Mouse (Mus musculus) stomach, postnatal 0 days (tissue): ENCODE results near the gene Lrrc10. TPM values are rescaled to one million over a fixed set of nuclear protein-coding genes. Genes with fewer than 3 reads are reported as not detected.

ENCODE experiments used
- ATAC-seq: fragments of 200-750 bp; cut with Nextera tagmentation; 2 replicates; pipeline ENCODE4 v1.8.0; 2017; ENCODE audit not compliant: low FRiP score, low TSS enrichment
- DNase-seq: peaks from one replicate; pipeline ENCODE4 v3.0.0-alpha.2; 2016; ENCODE audit warnings: low spot score
- H3K27ac ChIP-seq: fragments of 300-500 bp; sonication (generic); replicated peaks from 2 replicates; pipeline ENCODE4 v1.5.1; 2014; ENCODE audit warnings: mild to moderate bottlenecking, control low read depth
- H3K27me3 ChIP-seq: fragments of 300-500 bp; sonication (generic); 2 replicates; pipeline ENCODE4 v1.6.1; 2014; ENCODE audit warnings: low read length; ENCODE audit not compliant: control insufficient read depth, insufficient read depth
- H3K36me3 ChIP-seq: fragments of 300-500 bp; sonication (generic); 2 replicates; pipeline ENCODE4 v1.6.1; 2014; ENCODE audit warnings: low read length, mixed read lengths; ENCODE audit not compliant: control insufficient read depth, insufficient read depth
- H3K4me1 ChIP-seq: fragments of 300-500 bp; sonication (generic); replicated peaks from 2 replicates; pipeline ENCODE4 v1.6.1; 2014; ENCODE audit warnings: antibody characterized with exemption; ENCODE audit not compliant: control insufficient read depth, insufficient read depth
- H3K4me2 ChIP-seq: fragments of 300-500 bp; sonication (generic); replicated peaks from 2 replicates; pipeline ENCODE4 v1.6.1; 2014; ENCODE audit warnings: low read depth, mild to moderate bottlenecking, control low read depth, moderate library complexity
- H3K4me3 ChIP-seq: fragments of 300-500 bp; sonication (generic); 2 replicates; pipeline ENCODE4 v1.5.1; 2014; ENCODE audit warnings: low read depth, low read length, control low read depth
- H3K9ac ChIP-seq: fragments of 300-500 bp; sonication (generic); 2 replicates; pipeline ENCODE4 v1.6.1; 2014; ENCODE audit warnings: mild to moderate bottlenecking, low read length, control low read depth, mixed read lengths
- H3K9me3 ChIP-seq: fragments of 300-500 bp; sonication (generic); 2 replicates; pipeline ENCODE4 v1.6.1; 2016; ENCODE audit warnings: low read length; ENCODE audit not compliant: control insufficient read depth
- CTCF ChIP-seq: IDR thresholded peaks from 2 replicates; pipeline ENCODE4 v1.5.1; 2016; ENCODE audit warnings: antibody characterized with exemption, low read depth, mild to moderate bottlenecking, moderate library complexity
- EP300 ChIP-seq: optimal IDR thresholded peaks from 2 replicates; pipeline ENCODE3; 2016; ENCODE audit warnings: antibody characterized with exemption
- WGBS: fragments of 180-500 bp; shearing (Covaris S2); extraction: QIAGEN DNeasy Blood & Tissue Kit; methylation state at CpG from one replicate; pipeline ENCODE4 v1.1.7; 2014; 5-methylcytosine and 5-hydroxymethylcytosine counted together
- polyA plus RNA-seq: library from polyadenylated mRNA; unstranded; fragments of >200 nt; fragmentation: Nextera tagmentation; extraction: Ambion mirVana; gene quantifications from 2 replicates; pipeline ENCODE4 v1.2.1, GENCODE M21; 2015

Gene Lrrc10
- polyA plus RNA-seq, 1 experiment from 2014 or later, result not detected

GRCm38 (mm10) chr10:117094504-117095329 is 49.6 kb downstream of the Lrrc10 start:
- H3K4me2 ChIP-seq, result no peak overlapping the region
- WGBS, result 31% methylated on average over 15 of the region's 15 CpGs
- H3K9me3 ChIP-seq, result no peaks in the 10 kb centered on the region
- no peaks in the 10 kb centered on the region for H3K36me3 ChIP-seq
- TF ChIP-seq CTCF, result no peak
- TF ChIP-seq EP300, result no peak
- no peak overlapping the region for H3K9ac ChIP-seq
- H3K4me1 ChIP-seq, result peaks cover 2% of the 10 kb centered on the region; the same call in 1 of the 2 replicates
- 0 out of 2 replicates have a peak overlapping the region, but pooled peaks have one; percentile 25 for H3K27ac ChIP-seq
- no peaks in the 10 kb centered on the region for H3K27me3 ChIP-seq
- peak; percentile 30 for DNase-seq
- ATAC-seq, result peak; percentile 80
- H3K4me3 ChIP-seq, result no peak overlapping the region

GRCm38 (mm10) chr10:117096096-117096495 is 51.0 kb downstream of the Lrrc10 start:
- WGBS, result 87% methylated on average over 6 of the region's 6 CpGs
- Histone ChIP-seq H3K9me3 (no peaks in the 10 kb centered on the region), H3K36me3 (no peaks in the 10 kb centered on the region), H3K9ac (no peak overlapping the region), H3K4me3 (no peak overlapping the region), H3K27me3 (no peaks in the 10 kb centered on the region), H3K27ac (no peak overlapping the region), H3K4me2 (no peak overlapping the region), H3K4me1 (peaks cover 2% of the 10 kb centered on the region; the same call in 1 of the 2 replicates)
- no peak for TF ChIP-seq CTCF
- no peak for TF ChIP-seq EP300
- ATAC-seq, result no peak
- no peak for DNase-seq

Other genes with a start within 250 kb of the Lrrc10 start
- gene Myrfl, start 148.4 kb upstream of the Lrrc10 start, polyA plus RNA-seq, result 0.02 TPM in 1 of 2 replicates, not detected in the other
- 13.5 and 14.4 TPM in 2 replicates for gene Rab3ip, start 94.6 kb upstream of the Lrrc10 start, polyA plus RNA-seq
- gene Gm10271, start 72.7 kb upstream of the Lrrc10 start, polyA plus RNA-seq, result not detected in 2 replicates
- gene Best3, start 59.0 kb upstream of the Lrrc10 start, polyA plus RNA-seq, result 0.08 and 0.10 TPM in 2 replicates
- gene Cct2, start 18.5 kb downstream of the Lrrc10 start, polyA plus RNA-seq, result 119 and 122 TPM in 2 replicates
- 11.6 and 11.9 TPM in 2 replicates for gene Frs2, start 103.2 kb downstream of the Lrrc10 start, polyA plus RNA-seq
- gene Yeats4, start 179.2 kb downstream of the Lrrc10 start, polyA plus RNA-seq, result 36.9 and 38.2 TPM in 2 replicates
- gene 9530003J23Rik, start 193.4 kb downstream of the Lrrc10 start, polyA plus RNA-seq, result not detected in 2 replicates
- 48.9 and 54.0 TPM in 2 replicates for gene Lyz2, start 237.0 kb downstream of the Lrrc10 start, polyA plus RNA-seq
- 0.10 and 0.29 TPM in 2 replicates for gene Lyz1, start 247.5 kb downstream of the Lrrc10 start, polyA plus RNA-seq